Mouse (Mus musculus): ENCODE results near the gene Card11. TPM values are rescaled to one million over a fixed set of nuclear protein-coding genes. Genes with fewer than 3 reads are reported as not detected.

The Card11 gene
- total RNA-seq, 2 experiments from 2014 or later = 0.29 to 0.45 TPM

DNA sequence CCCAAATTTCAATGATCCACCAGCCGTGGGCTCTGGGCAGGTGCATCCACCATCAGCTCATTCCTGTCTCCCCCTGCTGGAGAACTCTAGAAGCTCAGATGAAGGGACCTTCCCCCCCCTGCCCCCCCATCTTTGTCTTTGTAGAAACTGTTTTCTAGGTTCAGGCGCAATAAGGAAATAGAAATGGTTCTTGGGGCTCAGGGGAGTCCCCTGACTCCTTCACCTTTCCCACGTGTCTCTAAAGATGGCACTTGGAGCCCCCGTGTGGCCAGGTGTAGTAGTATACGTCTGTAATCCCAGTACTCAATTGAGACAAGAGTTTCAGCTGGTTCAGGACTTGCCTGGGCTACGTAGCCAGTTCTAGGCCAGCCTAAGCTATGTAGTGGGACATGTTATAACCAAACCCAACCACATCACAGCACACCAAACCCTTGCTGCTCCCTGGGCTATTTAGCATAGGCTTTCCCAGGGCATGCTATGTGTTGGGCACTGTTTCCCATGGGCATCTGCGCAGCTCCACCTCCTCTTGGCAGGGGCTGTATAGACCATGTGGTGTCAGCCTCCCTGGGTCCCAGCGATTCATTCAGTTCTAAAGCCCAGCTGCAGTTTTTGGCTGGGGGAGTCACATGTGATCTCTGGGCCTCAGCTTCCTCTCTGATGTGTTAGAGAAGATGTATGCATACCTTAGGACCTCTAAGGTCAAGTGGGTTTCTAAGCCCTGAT is 142.8 kb downstream of the Card11 start:
- intact Hi-C loops (cut with DNase I) = no loop called here
- DNase-seq = no peak

DNA sequence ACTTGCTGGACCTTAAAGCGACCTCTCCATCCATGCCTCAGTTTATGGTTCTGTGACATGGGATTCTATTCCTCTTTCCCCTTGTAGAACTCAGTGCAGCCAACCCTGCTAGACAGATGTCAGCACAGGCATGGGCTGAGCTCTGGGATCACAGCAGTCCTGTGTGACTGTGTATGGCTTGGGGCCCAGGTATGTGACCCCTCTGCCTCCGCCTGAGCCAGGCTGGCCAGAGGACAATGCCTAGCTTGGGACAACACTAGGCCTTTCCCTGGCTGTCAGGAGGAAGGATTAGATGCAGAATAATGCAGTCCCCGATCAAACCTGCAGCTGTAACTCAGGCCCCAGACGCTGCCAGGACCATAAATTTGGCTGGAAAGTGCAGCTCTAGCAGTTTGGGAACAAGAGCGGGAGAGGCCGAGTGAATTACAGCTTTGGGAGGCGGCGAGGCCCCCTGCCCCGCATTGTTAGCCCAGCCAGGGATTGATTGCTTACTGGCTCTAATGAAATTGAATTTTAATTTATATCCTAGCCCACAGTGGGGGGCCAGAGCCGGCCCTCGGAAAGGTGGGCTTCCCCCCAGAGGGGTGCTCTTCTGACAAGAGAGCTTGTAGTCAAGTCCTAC is 144.4 kb downstream of the Card11 start:
- no peak for DNase-seq
- intact Hi-C loops (cut with DNase I) = no loop called here

DNA sequence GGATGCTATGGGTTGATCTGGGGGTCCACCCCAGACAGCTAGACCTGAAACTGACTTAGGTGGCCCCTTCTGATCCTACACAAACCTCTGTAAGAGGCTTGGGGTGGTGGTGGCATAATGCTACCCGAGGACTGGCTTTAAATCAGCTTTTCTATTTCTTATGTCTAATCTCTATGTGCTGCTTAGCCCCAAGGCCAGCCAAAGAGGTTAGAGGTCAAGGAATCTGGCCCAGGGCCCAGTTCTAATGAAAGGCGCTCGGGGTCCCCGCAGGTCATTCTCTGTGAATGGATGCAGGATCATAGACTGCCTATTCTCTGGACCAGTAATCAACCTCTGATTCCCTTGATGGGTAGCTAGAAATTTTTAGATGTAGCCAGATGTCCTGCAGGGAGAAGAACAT is 145.7 kb downstream of the Card11 start:
- intact Hi-C loops (cut with DNase I) = no loop called here

DNA sequence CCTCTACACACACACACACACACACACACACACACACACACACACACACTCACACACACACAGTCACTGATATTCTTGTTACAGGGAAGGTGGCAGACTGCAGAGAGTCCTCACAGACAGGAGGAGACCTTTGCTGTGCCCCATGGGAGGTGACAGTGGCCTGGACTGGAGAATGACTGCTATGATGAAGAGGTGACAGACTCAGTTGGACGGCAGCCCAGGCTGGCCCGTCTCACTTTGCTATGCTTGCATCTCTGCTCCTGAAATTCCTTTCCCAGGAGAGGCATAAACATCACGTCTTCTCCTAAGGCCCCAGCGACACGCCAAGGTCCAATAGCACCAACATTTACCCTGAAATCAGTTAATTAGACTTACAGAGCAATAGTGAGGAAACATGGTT is 146.7 kb downstream of the Card11 start:
- peak in 1 of 2 experiments; percentile 19 for DNase-seq
- intact Hi-C loops (cut with DNase I) = no loop called here

More for the DNA sequence above, 145.7 kb downstream of the Card11 start:
- no peak for DNase-seq

DNA sequence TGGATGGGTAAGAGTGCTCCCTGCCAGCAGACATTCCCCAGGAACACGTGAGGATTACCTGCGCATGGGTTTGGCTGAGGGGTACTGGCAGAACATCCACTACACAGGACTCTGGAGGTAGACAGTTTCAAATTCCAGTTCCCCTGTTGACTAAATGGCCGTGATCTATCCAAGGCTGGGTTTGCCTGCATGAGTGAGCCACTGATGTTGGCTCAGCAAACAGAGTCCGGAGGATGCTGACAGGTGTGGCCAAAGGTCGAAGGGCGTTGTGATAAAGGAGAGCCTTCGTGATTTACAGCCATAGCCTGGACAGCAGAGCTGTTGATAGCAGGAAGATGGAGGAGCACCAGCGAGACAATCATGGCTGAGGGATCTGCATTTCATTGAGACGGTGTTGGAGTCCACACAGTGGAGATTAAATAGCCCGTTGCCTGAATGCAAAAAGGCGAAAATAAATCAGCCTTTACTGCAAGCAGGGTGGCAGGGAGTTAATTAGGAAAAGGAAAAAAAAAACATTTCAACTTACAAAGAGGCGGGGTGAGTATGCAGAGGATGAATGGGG is 147.9 kb downstream of the Card11 start:
- intact Hi-C loops (cut with DNase I) = no loop called here
- no peak for DNase-seq

DNA sequence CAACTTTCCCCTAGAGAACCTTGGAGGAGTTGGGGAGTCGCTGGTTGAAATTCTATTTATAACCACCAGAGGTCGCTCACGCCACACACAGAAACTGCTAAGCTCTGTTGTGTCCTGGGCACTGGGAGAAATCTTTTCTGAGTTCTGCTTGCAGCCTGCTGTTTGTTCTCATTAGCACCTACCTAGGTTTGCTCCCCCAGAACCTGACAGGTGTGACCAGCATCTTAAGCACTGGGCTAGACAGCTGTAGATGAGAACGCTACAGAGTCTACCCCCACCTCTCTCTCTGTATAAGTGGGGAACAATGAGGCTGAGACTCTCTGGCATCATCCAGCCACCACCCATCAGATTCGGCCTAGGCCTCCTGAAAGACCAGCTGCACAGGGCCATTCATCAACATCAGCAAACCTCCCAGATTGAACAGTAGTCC is 153.1 kb downstream of the Card11 start:
- peak; percentile 42 to 68 for DNase-seq
- intact Hi-C loops (cut with DNase I) = loop anchor here (1.0 to 5.0 kb wide), 2 partner anchors 1472 to 1600 kb away; no protein-coding TSS in a partner anchor

DNA sequence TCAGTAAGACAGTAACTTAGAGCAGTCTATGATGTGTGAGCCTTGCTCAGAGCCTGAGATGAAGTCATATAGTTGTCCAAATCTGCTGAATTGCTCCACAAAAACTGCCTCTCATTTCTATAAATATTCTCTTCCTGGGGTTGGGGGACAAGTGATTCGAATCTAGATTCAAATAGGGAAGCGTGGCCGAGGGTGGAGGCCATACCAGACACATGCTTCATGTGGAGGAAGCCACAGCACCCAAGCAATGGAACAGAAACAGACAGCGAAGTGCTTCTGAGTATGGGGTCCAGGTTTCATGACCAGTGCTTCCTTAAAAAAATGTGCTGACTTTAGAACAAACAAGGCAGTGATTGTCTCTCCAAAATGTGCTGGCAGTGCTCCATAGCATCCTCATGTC is 158.4 kb downstream of the Card11 start:
- intact Hi-C loops (cut with DNase I) = no loop called here
- DNase-seq = no peak

DNA sequence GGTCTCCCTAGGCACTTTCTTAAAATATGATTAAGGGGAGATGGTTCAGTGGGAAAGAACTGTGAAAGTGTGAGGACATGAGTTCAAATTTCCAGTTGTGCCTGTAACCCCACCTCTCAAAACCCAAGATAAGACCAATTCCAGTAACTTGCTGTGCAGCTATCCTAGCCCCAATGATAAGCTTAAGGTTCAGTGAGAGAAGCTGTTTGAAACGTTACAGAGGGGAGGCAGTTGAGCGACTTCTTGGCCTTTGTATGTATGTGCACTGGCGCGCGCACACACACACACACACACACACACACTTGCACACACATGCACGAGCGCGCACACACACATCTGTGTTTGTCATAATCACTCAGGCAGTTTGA is 169.3 kb downstream of the Card11 start:
- intact Hi-C loops (cut with DNase I) = no loop called here

DNA sequence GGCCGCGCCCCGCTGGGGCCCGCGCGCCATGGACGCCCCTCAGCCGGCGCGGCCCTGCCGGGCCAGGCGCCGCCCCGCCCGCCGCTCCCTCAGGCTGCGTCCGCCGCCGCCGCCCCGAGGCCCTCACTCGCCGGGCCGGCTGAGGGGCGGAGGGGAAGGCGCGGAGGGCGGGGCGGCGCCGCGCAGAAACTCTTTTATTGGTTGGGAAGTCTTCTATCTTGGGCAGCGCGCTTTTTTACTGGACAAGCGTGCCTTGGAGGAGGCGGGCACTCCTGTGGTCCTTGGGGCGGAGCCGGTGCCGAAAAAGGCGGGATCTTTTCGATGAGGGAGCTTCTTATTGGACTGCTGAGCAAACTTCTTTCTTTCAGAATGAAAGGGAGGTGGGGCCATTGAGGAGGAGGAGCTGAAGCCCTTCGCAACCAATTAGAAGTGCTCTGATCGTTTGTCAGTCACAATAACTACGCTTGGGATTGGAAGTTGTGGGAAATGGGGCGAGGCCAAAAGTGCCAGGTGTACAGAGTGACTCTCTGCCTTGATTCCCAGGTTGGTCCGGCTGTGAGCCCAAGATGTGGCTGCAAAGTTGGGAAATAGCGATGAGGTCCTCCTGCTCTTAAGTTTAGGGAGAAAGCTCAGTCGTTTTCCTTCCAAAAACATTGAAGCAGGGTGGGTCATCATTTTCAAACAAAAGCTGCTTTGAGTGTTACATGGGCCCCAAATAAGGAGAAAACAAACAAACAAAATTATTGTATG is 169.9 kb downstream of the Card11 start, which contains the start of gene Gna12:
Gene Gna12 (minus strand): TSS at position 118 of the 750 bp plus-strand sequence.
- intact Hi-C loops (cut with DNase I) = no loop called here
- peak; percentile 99 for DNase-seq

More for the DNA sequence above, 169.3 kb downstream of the Card11 start:
- no peak for DNase-seq

DNA sequence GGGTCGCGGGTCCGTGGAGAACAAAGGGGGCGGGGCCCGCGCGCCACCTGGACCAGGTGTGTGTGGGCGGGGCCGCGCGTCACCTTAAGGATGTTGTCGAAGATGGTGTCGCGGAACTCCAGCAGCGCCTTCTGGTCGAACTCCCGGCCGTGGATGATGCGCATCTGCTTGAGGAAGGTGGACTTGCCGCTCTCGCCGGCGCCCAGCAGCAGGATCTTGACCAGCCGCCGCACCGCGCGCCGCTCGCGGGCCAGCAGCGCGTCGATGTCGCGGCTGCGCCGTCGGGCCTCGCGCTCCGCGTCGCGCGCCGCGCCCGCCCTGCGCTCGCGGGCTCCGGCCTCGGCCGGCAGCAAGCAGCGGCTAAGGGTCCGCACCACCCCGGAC is 170.5 kb downstream of the Card11 start:
- peak in 1 of 2 experiments; percentile 59 for DNase-seq

DNA sequence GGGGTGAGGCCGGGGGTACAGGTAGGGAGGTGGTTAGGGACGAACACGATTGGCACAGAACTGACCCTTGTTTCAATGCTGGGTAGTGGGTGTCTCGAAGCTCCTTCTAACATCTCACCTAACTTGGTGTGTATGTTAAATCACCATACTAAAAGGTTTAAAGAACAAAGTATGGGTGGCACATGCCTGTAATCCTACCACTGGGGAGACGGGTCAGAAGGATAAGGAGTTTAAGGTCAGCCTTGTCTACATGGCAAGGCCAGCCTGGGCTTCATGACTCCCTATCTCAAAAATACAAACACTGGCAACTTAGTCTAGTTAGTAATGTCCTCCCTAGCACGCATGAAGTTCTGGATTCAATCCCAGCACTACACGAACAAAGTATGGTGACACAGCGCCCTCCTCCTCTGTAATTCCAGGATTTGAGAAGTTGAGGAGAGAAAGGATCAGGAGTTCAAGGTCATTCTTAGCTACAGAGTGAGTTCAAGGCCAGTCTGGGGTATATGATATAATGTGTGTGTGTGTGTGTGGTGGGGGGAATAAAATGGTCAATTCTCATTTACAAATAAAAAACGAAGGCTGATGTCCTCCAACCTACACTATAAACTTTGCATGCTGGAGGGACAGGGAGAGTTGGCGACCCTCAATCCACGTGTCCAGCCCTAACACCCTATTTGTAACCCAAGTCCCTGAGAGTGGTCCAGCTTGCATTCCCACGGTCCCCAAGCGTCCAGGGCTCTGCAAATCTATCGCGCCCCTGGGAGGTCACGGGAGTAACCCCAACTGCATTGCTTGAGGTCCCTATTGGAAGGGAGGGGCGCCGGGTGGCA is 171.1 kb downstream of the Card11 start:
- intact Hi-C loops (cut with DNase I) = loop anchor here (2.0 to 5.0 kb wide), 3 partner anchors 32 to 122 kb away; partner anchors contain the start of gene Brat1
- peak in 1 of 2 experiments; percentile 52 for DNase-seq

More for the DNA sequence above, 170.5 kb downstream of the Card11 start:
- intact Hi-C loops (cut with DNase I) = loop anchor here (2.0 to 5.0 kb wide), 3 partner anchors 33 to 123 kb away; partner anchors contain the start of gene Brat1

DNA sequence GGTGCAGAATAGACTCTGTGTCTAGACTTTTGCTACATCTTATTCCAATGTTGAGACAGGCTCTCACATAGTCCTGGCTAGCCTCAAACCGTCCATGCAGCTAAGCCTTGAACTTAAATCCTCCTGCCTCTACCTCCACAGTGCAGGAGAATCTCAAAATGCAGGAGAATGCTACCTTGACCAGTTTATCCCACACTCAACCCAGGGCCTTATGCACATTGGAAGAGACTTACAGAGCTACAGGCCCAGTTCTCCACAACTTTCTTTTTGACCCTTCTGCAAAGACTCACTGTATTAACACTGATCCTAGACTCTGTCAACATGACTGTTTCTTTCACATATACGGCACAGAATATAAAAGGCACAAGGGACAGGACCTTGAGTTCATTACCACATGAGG is 172.0 kb downstream of the Card11 start:
- intact Hi-C loops (cut with DNase I) = loop anchor here (2.0 to 5.0 kb wide), 3 partner anchors 32 to 121 kb away; partner anchors contain the start of gene Brat1
- no peak for DNase-seq

DNA sequence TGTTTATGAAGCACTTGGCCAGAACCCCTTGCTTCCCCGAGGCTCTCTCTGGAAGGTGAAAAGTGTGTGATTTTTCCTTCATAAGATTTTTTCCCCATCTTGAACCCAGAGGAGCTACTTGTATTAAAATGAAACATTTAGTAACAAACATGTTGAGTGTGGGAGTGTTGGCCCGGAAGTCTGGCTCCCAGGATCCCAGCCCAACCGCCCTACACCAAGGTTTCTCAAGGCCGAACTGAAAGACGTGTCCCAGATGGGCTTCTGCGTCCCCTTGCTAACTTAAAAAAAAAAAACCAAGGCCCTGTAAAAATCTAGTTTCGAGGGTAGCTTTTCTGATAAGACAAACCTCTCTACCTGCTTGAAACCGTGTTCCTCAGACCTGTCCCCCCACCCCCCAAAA is 172.5 kb downstream of the Card11 start:
- intact Hi-C loops (cut with DNase I) = loop anchor here (2.0 to 5.0 kb wide), 3 partner anchors 31 to 121 kb away; partner anchors contain the start of gene Brat1
- peak; percentile 63 to 64 for DNase-seq

DNA sequence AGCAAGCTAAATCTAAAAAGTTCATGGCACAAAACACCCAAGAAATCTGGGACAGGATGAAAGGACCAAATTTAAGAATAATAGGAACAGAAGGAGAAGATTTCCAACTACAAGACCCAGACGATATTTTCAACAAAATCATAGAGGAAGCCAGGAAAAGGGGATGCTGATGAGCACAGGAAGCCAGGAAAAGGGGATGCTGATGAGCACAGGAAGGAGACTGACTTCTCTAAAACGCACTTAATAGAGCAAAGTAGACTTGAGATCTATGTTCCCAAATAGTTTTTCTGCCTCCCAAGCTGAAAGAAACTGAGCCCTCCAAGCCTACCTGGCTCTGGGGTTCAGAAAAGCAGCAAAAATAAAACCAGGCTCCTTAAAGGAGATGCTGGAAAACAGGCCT is 173.0 kb downstream of the Card11 start:
- no peak for DNase-seq
- intact Hi-C loops (cut with DNase I) = loop anchor here (5.0 kb wide), 1 partner anchor 120 kb away; the partner anchor contains the start of gene Brat1

DNA sequence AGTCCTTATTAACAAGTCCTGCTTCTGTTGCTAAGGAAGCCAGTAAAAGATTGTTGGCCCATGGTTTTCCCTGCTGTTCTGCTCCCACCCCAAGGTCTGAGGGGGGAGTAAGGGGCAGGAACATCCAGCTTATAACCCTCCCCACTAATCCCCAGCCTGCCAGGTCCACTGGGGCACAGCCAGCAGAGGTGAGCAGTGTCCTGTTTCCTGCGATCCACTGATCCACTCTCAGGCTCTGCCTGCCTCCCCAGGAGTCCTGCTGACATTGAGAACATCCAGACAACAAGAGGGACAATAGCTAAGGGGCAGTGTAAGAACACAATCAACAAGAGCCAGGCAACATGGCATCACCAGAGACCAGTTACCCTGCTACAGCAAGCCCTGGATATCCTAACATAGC is 173.6 kb downstream of the Card11 start:
- DNase-seq = no peak
- intact Hi-C loops (cut with DNase I) = loop anchor here (5.0 kb wide), 1 partner anchor 119 kb away; the partner anchor contains the start of gene Brat1

DNA sequence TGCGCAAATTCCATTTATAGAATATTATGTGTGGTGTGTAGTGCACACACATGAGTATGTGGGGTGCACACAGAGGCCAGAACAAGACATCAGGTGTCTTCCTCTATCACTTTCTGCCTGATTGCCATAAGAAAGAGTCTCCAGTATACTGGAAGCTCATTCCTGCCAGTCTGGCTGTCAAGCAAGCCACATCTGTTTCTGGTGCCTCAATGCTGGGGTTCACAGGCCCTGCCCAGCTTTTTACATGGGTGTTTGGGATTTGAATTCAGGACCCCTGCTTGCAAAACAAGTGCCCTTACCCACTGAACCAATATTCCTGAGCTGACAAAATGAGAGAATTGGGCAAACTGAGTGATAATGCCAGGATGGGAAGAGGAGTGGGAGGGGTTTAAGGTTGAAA is 174.3 kb downstream of the Card11 start:
- no peak for DNase-seq
- intact Hi-C loops (cut with DNase I) = loop anchor here (5.0 kb wide), 1 partner anchor 119 kb away; the partner anchor contains the start of gene Brat1

DNA sequence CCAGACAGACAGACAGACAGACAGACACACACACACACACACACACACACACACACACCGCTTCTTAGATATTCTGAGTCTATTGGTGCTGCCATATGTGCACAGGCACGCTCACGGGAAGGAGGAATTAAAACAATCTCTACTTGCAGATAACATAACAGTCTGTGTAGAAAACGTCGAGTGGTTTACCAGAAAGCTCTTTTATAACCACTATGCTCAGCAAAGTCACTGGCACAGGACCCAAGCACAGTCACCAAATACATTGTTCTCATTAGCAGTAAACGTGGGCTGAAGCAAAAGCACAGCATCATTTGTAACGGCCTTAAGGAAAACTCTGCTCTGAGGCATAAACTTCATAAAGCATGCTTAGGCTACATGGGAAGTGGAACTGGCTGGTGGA is 176.3 kb downstream of the Card11 start:
- DNase-seq = no peak
- intact Hi-C loops (cut with DNase I) = loop anchor here (2.0 kb wide), 1 partner anchor 73 kb away; no protein-coding TSS in a partner anchor

DNA sequence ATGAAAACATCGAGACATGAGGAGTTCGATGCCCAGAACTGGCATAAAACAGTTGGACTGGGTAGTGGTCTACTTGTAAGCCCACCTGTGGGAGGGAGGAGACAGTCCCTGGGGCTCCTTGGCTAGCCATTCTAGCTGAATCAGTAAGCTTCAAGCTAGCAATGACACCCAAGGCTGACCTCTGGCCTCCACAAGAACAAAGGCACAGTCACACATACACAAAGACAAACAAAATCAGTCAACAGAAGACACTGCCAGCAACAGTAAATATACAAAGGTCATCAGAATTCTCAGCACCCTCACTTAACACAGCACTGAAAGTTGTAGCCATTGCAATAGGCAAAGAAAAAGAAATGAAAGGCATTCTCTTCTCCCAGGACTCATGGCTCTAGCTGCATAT is 177.0 kb downstream of the Card11 start:
- intact Hi-C loops (cut with DNase I) = no loop called here

More for the DNA sequence above, 177.0 kb downstream of the Card11 start:
- no peak for DNase-seq

Measured in heart, postnatal 10 days (tissue).